Mouse (Mus musculus): Measurements from ENCODE around the gene Sema6b.

- TF ChIP-seq POLR2A (IDR thresholded peaks at IDR 0.05; ENCODE audit: insufficient read depth, low read depth, low read length) (no peak), CTCF (IDR thresholded peaks at IDR 0.05; ENCODE audit: insufficient read depth, low read depth, low read length) (no peak)
Measured at GRCm38 (mm10) chr17:56080781-56081585, 59.2 kb downstream of the Sema6b start.

Data from olfactory bulb, adult 2 months (tissue).